Mouse (Mus musculus): ENCODE measurements around the gene Sft2d2.

GRCm38 (mm10) chr1:165185116-165185515, 9.1 kb downstream of the Sft2d2 start:
- no peak for TF ChIP-seq CTCF (IDR thresholded peaks at IDR 0.05; ENCODE audit: low read depth, low read length)
- TF ChIP-seq POLR2A (IDR thresholded peaks at IDR 0.05; ENCODE audit: borderline replicate concordance, low read depth, low read length): no peak

Measured in bone marrow macrophage, adult 2 months (primary cell).